Mouse (Mus musculus) midbrain, embryonic 13.5 days (tissue): Measurements from ENCODE around the gene Eif4g2. TPM values are rescaled to one million over a fixed set of nuclear protein-coding genes. Genes with fewer than 3 reads are reported as not detected.

ENCODE experiments used
- ATAC-seq: fragments of 200-750 bp; cut with Nextera tagmentation; 2 replicates; pipeline ENCODE4 v1.8.0; 2017; ENCODE audit warnings: mild to moderate bottlenecking, moderate TSS enrichment, moderate library complexity
- H3K27ac ChIP-seq: fragments of 300-500 bp; sonication (generic); 2 replicates; pipeline ENCODE4 v1.5.1; 2015; ENCODE audit warnings: inconsistent platforms, mild to moderate bottlenecking, moderate library complexity
- H3K27me3 ChIP-seq: fragments of 300-500 bp; sonication (generic); 2 replicates; pipeline ENCODE4 v1.6.1; 2015; ENCODE audit warnings: mild to moderate bottlenecking, inconsistent platforms
- H3K36me3 ChIP-seq: fragments of 300-500 bp; sonication (generic); 2 replicates; pipeline ENCODE4 v1.6.1; 2015; ENCODE audit warnings: mild to moderate bottlenecking, inconsistent platforms
- H3K4me1 ChIP-seq: fragments of 300-500 bp; sonication (generic); replicated peaks from 2 replicates; pipeline ENCODE4 v1.6.1; 2015; ENCODE audit warnings: inconsistent platforms
- H3K4me2 ChIP-seq: fragments of 300-500 bp; sonication (generic); replicated peaks from 2 replicates; pipeline ENCODE4 v1.6.1; 2015; ENCODE audit warnings: moderate library complexity, mild to moderate bottlenecking, inconsistent platforms
- H3K4me3 ChIP-seq: fragments of 300-500 bp; sonication (generic); replicated peaks from 2 replicates; pipeline ENCODE4 v1.5.1; 2015; ENCODE audit warnings: mild to moderate bottlenecking, inconsistent platforms
- H3K9ac ChIP-seq: fragments of 300-500 bp; sonication (generic); replicated peaks from 2 replicates; pipeline ENCODE4 v1.6.1; 2015; ENCODE audit warnings: mild to moderate bottlenecking, inconsistent platforms
- H3K9me3 ChIP-seq: fragments of 300-500 bp; sonication (generic); 2 replicates; pipeline ENCODE4 v1.6.1; 2016; ENCODE audit warnings: mild to moderate bottlenecking, inconsistent platforms
- WGBS: fragments of 180-500 bp; shearing (Covaris S2); methylation state at CpG from one replicate; pipeline ENCODE4 v1.1.7; 2015; 5-methylcytosine and 5-hydroxymethylcytosine counted together
- polyA plus RNA-seq: library from polyadenylated mRNA; unstranded; fragments of >200 nt; fragmentation: Nextera tagmentation; extraction: Ambion mirVana; gene quantifications from 2 replicates; pipeline ENCODE4 v1.2.1, GENCODE M21; 2015

Eif4g2 gene
- polyA plus RNA-seq, 1 experiment from 2014 or later, result 1,301 TPM

GRCm38 (mm10) chr7:111085153-111085552, 2.3 kb upstream of the Eif4g2 start:
- peaks cover 15% of the 10 kb centered on the region for H3K4me1 ChIP-seq

GRCm38 (mm10) chr7:111084443-111084842, 1.6 kb upstream of the Eif4g2 start:
- Histone ChIP-seq H3K27ac (no peak overlapping the region), H3K9me3 (no peaks in the 10 kb centered on the region), H3K9ac (no peak overlapping the region), H3K36me3 (peaks cover 20% of the 10 kb centered on the region), H3K27me3 (no peaks in the 10 kb centered on the region), H3K4me3 (no peak overlapping the region), H3K4me2 (no peak overlapping the region), H3K4me1 (peaks cover 22% of the 10 kb centered on the region)
- WGBS, result 69% methylated on average over 2 of the region's 2 CpGs
- ATAC-seq, result no peak

More at GRCm38 (mm10) chr7:111085153-111085552, 2.3 kb upstream of the Eif4g2 start:
- Histone ChIP-seq H3K9ac (no peak overlapping the region), H3K9me3 (no peaks in the 10 kb centered on the region), H3K36me3 (peaks cover 13% of the 10 kb centered on the region), H3K27ac (no peak overlapping the region), H3K4me3 (no peak overlapping the region), H3K4me2 (no peak overlapping the region), H3K27me3 (no peaks in the 10 kb centered on the region)
- no peak for ATAC-seq

- Histone ChIP-seq H3K4me3 (peak overlapping the region; percentile 99), H3K9ac (peak overlapping the region; percentile 86), H3K36me3 (peaks cover 27% of the 10 kb centered on the region), H3K27me3 (no peaks in the 10 kb centered on the region), H3K9me3 (no peaks in the 10 kb centered on the region), H3K4me1 (peaks cover 29% of the 10 kb centered on the region), H3K4me2 (peak overlapping the region; percentile 64), H3K27ac (peak overlapping the region; percentile 100)
- no peak for ATAC-seq
- WGBS, result 10% methylated on average over 4 of the region's 4 CpGs
These were observed 897 bp upstream of the Eif4g2 start for GRCm38 (mm10) chr7:111083733-111084120.

- H3K9me3 ChIP-seq, result no peaks in the 10 kb centered on the region
- H3K9ac ChIP-seq, result peak overlapping the region; percentile 100
- H3K27ac ChIP-seq, result peak overlapping the region; percentile 100
- H3K4me1 ChIP-seq, result peaks cover 39% of the 10 kb centered on the region
- peak overlapping the region; percentile 99 for H3K4me3 ChIP-seq
- peak overlapping the region; percentile 92 for H3K4me2 ChIP-seq
- ATAC-seq, result peak; percentile 82
- WGBS, result under 1% methylated on average over 83 of the region's 83 CpGs
- H3K36me3 ChIP-seq, result peaks cover 40% of the 10 kb centered on the region
- no peaks in the 10 kb centered on the region for H3K27me3 ChIP-seq
These were observed 598 bp downstream of the Eif4g2 start for GRCm38 (mm10) chr7:111082043-111082821.

DNA sequence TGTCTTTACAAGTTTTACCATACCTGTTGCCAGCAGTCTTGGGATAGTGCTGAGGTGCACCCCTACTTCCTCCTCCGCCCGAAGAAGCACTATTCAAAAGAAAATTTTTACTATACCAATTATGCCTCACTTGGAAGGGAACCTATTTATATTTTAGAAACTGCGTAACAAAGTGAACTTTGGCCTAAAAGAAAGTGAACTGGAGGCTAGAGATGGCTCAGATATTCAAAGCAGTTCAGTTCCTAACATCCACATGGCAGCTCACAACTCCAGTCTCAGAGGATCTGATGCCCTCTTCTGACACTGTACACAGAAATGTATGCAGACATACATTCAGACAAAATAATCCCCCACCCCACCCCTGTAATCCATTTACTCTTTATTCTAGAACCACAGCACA, 2.0 kb downstream of the Eif4g2 start:
- H3K36me3 ChIP-seq, result peaks cover 54% of the 10 kb centered on the region
- 90% methylated on average over 3 of the region's 3 CpGs for WGBS
- peaks cover 39% of the 10 kb centered on the region for H3K4me1 ChIP-seq
- no peaks in the 10 kb centered on the region for H3K27me3 ChIP-seq
- peak overlapping the region; percentile 100 for H3K9ac ChIP-seq
- no peak overlapping the region for H3K27ac ChIP-seq
- peak overlapping the region; percentile 99 for H3K4me3 ChIP-seq
- peak overlapping the region; percentile 92 for H3K4me2 ChIP-seq
- no peaks in the 10 kb centered on the region for H3K9me3 ChIP-seq
- ATAC-seq, result no peak

DNA sequence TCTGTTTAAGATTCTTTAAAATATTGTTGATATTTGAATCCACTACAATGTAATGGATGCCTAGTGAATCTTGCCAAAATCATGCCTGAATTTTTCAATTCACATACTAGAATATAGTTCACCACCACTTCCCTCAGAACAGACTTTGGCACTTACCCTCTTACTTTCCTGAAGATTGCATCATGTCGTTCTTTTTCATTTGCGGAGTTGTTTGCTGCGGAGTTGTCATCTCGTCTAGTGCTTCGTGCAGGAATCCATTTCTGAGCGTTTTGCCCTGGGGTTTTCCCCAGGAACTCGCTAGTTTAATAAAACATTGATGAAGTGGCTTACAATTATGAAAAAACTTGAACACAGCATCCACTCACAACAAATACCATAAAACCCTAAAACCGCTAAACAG, 2.8 kb downstream of the Eif4g2 start:
- ATAC-seq, result no peak
- Histone ChIP-seq H3K27me3 (no peaks in the 10 kb centered on the region), H3K4me3 (peak overlapping the region; percentile 99), H3K9me3 (no peaks in the 10 kb centered on the region), H3K9ac (peak overlapping the region; percentile 100; the same call in 1 of the 2 replicates), H3K4me1 (peaks cover 39% of the 10 kb centered on the region), H3K36me3 (peaks cover 60% of the 10 kb centered on the region), H3K27ac (no peak overlapping the region), H3K4me2 (peak overlapping the region; percentile 92)
- WGBS, result 87% methylated on average over 8 of the region's 8 CpGs

DNA sequence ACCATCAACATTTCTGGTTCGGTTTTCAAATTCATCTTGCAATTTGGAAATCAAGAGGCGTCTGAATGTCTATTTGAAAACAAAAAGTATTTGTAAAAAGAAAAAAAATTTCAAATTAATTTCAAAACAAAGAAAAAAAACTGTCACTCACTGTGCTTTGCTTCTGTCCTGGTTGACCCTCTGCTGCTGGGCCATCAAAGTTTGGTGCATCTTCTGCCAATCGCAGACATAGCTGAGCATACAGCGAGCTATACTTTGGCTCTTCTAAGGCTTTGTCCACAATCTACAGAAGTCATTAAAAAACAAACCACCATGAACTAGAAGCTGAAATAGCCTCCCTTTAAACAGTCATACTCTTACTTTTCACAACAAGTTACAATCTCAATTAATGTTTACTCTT, 4.6 kb downstream of the Eif4g2 start:
- no peak overlapping the region for H3K27ac ChIP-seq
- H3K9me3 ChIP-seq, result no peaks in the 10 kb centered on the region
- H3K27me3 ChIP-seq, result no peaks in the 10 kb centered on the region
- 98% methylated on average over 4 of the region's 4 CpGs for WGBS
- H3K36me3 ChIP-seq, result peaks cover 76% of the 10 kb centered on the region
- H3K4me2 ChIP-seq, result no peak overlapping the region
- H3K4me1 ChIP-seq, result peaks cover 39% of the 10 kb centered on the region
- no peak overlapping the region for H3K9ac ChIP-seq
- no peak overlapping the region for H3K4me3 ChIP-seq
- ATAC-seq, result no peak

GRCm38 (mm10) chr7:111075288-111075687, 7.5 kb downstream of the Eif4g2 start:
- H3K27me3 ChIP-seq, result no peaks in the 10 kb centered on the region
- H3K4me2 ChIP-seq, result no peak overlapping the region

DNA sequence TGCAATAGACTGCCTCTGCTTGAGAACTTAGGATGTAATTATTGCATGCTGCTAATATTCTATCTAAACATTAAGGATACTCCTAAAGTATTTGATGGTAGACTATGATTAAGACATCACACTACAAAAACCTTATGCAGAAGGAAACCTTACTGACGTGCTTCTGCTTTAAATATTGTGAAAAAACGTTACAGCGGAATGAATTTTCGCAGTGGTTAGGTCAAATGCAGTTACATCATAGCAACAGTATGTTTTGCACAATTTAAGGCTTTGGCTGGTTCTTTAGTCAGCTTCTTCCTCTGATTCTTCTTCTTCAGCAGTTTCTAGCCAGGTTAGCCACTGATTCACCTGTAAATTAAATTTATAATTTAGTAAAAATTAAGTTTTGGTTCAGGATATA, 10.4 kb downstream of the Eif4g2 start:
- ATAC-seq, result no peak
- Histone ChIP-seq H3K27ac (no peak overlapping the region), H3K4me2 (no peak overlapping the region), H3K4me3 (no peak overlapping the region), H3K9ac (no peak overlapping the region), H3K9me3 (peaks cover 7% of the 10 kb centered on the region; the same call in 1 of the 2 replicates), H3K4me1 (peaks cover 4% of the 10 kb centered on the region; the same call in 1 of the 2 replicates), H3K27me3 (no peaks in the 10 kb centered on the region), H3K36me3 (peaks cover 92% of the 10 kb centered on the region)
- 92% methylated on average over 4 of the region's 4 CpGs for WGBS

More at GRCm38 (mm10) chr7:111075288-111075687, 7.5 kb downstream of the Eif4g2 start:
- Histone ChIP-seq H3K36me3 (peaks cover 91% of the 10 kb centered on the region), H3K4me1 (peaks cover 28% of the 10 kb centered on the region), H3K9me3 (no peaks in the 10 kb centered on the region), H3K4me3 (no peak overlapping the region), H3K27ac (no peak overlapping the region), H3K9ac (no peak overlapping the region)
- ATAC-seq, result no peak
- WGBS, result 93% methylated on average over 4 of the region's 4 CpGs

DNA sequence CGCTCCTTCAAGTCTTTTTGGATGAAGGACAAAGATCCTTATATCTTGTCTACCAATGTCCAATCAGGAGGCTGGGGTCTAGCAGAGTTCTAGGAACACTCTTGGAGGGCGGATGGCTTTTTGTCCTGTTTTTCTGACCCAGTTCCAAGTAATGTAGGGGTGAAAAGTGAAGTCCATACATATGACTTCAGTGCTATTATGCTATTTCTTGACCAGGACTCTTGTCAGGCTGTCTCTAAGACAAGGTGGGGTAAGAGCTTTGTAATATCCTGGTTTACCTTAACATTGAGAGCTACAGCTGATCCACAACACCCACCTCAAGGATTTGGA, 12.7 kb downstream of the Eif4g2 start:
- peak; percentile 50; the same call in 1 of the 2 replicates for ATAC-seq
- H3K4me1 ChIP-seq, result 0 out of 2 replicates have a peak, but pooled peaks cover 3% of the 10 kb centered on the region
- no peak overlapping the region for H3K4me2 ChIP-seq
- WGBS, result 93% methylated on average over 2 of the region's 2 CpGs
- no peak overlapping the region for H3K9ac ChIP-seq
- H3K27me3 ChIP-seq, result no peaks in the 10 kb centered on the region
- peaks cover 73% of the 10 kb centered on the region for H3K36me3 ChIP-seq
- H3K27ac ChIP-seq, result 0 out of 2 replicates have a peak overlapping the region, but pooled peaks have one; percentile 22
- peaks cover 7% of the 10 kb centered on the region; the same call in 1 of the 2 replicates for H3K9me3 ChIP-seq
- no peak overlapping the region for H3K4me3 ChIP-seq

DNA sequence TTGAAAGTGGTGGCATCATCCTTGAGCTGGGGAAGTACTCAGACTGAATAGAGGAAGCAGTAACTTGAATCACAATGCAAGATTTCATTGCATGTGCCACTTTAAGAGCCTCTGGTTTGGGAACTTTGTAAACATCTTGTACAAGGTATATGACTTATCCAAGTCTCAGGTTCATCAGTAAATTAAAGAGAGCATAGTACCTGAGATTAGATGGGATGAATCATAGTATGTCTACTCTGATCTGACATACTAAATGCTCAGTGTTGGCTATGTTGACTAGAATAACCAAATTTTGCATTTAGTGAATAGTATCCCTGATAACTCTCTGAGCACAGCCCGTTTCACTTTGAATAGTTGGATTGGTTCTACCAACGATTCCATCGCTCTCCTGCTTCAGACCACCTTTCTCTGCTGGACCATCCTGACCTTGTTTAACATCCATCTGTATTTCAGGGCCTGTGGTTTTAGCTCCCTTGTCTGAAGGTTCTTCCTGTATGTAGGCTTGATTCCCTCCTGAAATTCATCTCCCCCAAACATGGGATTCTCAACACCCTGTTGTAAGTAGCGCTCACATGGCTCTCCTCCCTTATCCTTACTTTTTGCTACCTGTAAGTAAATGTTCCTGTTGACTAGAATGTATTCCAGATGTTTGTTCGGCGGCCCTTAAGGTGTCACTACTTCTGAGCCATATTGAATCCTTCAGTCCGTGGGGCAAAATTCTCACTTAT, 13.2 kb downstream of the Eif4g2 start:
- no peak for ATAC-seq
- H3K4me3 ChIP-seq, result no peak overlapping the region
- 0 out of 2 replicates have a peak overlapping the region, but pooled peaks have one; percentile 22 for H3K27ac ChIP-seq
- H3K27me3 ChIP-seq, result no peaks in the 10 kb centered on the region
- no peak overlapping the region for H3K4me2 ChIP-seq
- H3K9ac ChIP-seq, result no peak overlapping the region
- H3K36me3 ChIP-seq, result peaks cover 67% of the 10 kb centered on the region
- peaks cover 7% of the 10 kb centered on the region; the same call in 1 of the 2 replicates for H3K9me3 ChIP-seq
- 93% methylated on average over 7 of the region's 7 CpGs for WGBS
- 0 out of 2 replicates have a peak, but pooled peaks cover 3% of the 10 kb centered on the region for H3K4me1 ChIP-seq

DNA sequence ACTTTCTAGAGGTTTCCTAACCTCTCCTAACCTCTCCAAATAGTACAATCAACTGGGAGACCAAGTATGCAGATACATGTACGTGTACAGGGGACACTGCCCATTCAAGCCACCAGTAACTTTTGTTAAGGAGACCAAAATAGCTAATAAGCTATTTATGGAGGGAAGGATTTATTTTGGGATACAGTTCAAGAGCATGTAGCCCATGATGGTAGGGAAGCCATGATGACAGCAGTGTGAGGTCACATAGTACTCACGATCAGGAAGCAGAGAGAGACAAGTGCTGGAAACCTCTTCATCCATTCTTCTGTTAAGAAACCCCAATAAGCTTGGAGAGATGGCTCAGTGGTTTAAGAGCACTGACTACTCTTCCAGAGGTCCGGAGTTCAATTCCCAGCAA, 14.6 kb downstream of the Eif4g2 start:
- Histone ChIP-seq H3K4me2 (no peak overlapping the region), H3K27ac (no peak overlapping the region), H3K9me3 (peaks cover 7% of the 10 kb centered on the region; the same call in 1 of the 2 replicates), H3K4me3 (no peak overlapping the region), H3K27me3 (no peaks in the 10 kb centered on the region), H3K9ac (no peak overlapping the region), H3K4me1 (no peaks in the 10 kb centered on the region), H3K36me3 (peaks cover 56% of the 10 kb centered on the region)
- over 99% methylated on average over 3 of the region's 3 CpGs for WGBS
- ATAC-seq, result no peak
